Mouse (Mus musculus) G1E (cell line): ENCODE data around the gene Gabpb1. TPM values are rescaled to one million over a fixed set of nuclear protein-coding genes. Genes with fewer than 3 reads are reported as not detected.

Source experiments
- ATAC-seq: 2 replicates; pipeline ENCODE4 v1.8.0; 2016; ENCODE audit warnings: mild to moderate bottlenecking; ENCODE audit not compliant: insufficient number of reproducible peaks, poor library complexity, low FRiP score, severe bottlenecking; ENCODE audit errors: extremely low read depth
- DNase-seq: peaks from one replicate; pipeline ENCODE4 v3.0.0; 2012; ENCODE audit warnings: low spot score
- H3K27me3 ChIP-seq: 2 replicates; pipeline ENCODE4 v1.6.1; 2012; ENCODE audit warnings: mild to moderate bottlenecking, low read length, inconsistent platforms; ENCODE audit not compliant: insufficient read depth
- H3K36me3 ChIP-seq: replicated peaks from 2 replicates; pipeline ENCODE3; 2012; ENCODE audit warnings: mild to moderate bottlenecking, inconsistent platforms
- H3K4me1 ChIP-seq: 2 replicates; pipeline ENCODE4 v1.6.1; 2012; ENCODE audit warnings: low read depth, low read length, inconsistent platforms, mixed read lengths; ENCODE audit not compliant: insufficient read depth
- H3K4me3 ChIP-seq: 2 replicates; pipeline ENCODE4 v1.5.1; 2012; ENCODE audit warnings: low read depth, mild to moderate bottlenecking, inconsistent platforms, low read length, moderate library complexity, mixed read lengths
- H3K9me3 ChIP-seq: replicated peaks from 2 replicates; pipeline ENCODE4 v1.6.1; 2012; ENCODE audit warnings: inconsistent platforms
- CTCF ChIP-seq: IDR thresholded peaks from 2 replicates; pipeline ENCODE4 v1.5.1; 2012; ENCODE audit warnings: low read depth, low read length, inconsistent platforms, mixed read lengths
- GATA1 ChIP-seq: IDR thresholded peaks from 2 replicates; pipeline ENCODE4 v1.6.1; 2012; ENCODE audit warnings: borderline replicate concordance, low read length, inconsistent platforms, mixed read lengths
- GATA2 ChIP-seq: IDR thresholded peaks from 2 replicates; pipeline ENCODE4 v1.6.1; 2012; ENCODE audit warnings: low read depth, low read length, inconsistent platforms, borderline replicate concordance
- POLR2AphosphoS5 ChIP-seq: IDR thresholded peaks from 2 replicates; pipeline ENCODE4 v1.6.1; 2012; ENCODE audit warnings: low read depth, low read length, inconsistent platforms; ENCODE audit not compliant: insufficient replicate concordance
- TAL1 ChIP-seq: conservative IDR thresholded peaks from 2 replicates; pipeline ENCODE4 v1.6.1; 2012; ENCODE audit warnings: low read depth, low read length, inconsistent platforms, mixed read lengths
- polyA plus RNA-seq: library from polyadenylated mRNA; stranded (reverse); fragments of >175 nt; gene quantifications from 2 replicates; pipeline ENCODE4 v1.2.3, GENCODE M21; 2012
- total RNA-seq, 2 experiments: library from RNA; stranded (forward) in 1 of 2; stranded (reverse) in 1 of 2; fragments of 200-1000 nt in 1 of 2; fragments of >200 nt in 1 of 2; fragmentation: Nextera tagmentation in 1 of 2; gene quantifications; 2 replicates each; pipeline ENCODE4 v1.2.3; 2014 to 2017

The Gabpb1 gene
- total and polyA plus RNA-seq, 3 experiments, result 3.9 to 71.9 (median 26.2) TPM

GRCm38 (mm10) chr2:126584621-126585369 is 91.3 kb downstream of the Gabpb1 start:
- DNase-seq (no peak), ATAC-seq (no peak)
- H3K4me1 ChIP-seq, result no peaks in the 10 kb centered on the region
- no peaks in the 10 kb centered on the region for H3K9me3 ChIP-seq
- peaks cover 7% of the 10 kb centered on the region for H3K27me3 ChIP-seq
- H3K36me3 ChIP-seq, result no peaks in the 10 kb centered on the region
- no peak for TF ChIP-seq TAL1
- no peak for TF ChIP-seq POLR2AphosphoS5
- TF ChIP-seq GATA2, result no peak
- no peak for TF ChIP-seq GATA1
- TF ChIP-seq CTCF, result no peak
- no peak overlapping the region for H3K4me3 ChIP-seq

GRCm38 (mm10) chr2:126583960-126584359 is 92.2 kb downstream of the Gabpb1 start:
- TF ChIP-seq GATA1 (no peak), TAL1 (no peak)
- no peak for DNase-seq
- Histone ChIP-seq H3K4me3 (no peak overlapping the region), H3K9me3 (no peaks in the 10 kb centered on the region), H3K4me1 (no peaks in the 10 kb centered on the region), H3K36me3 (no peaks in the 10 kb centered on the region), H3K27me3 (peaks cover 7% of the 10 kb centered on the region)
- no peak for ATAC-seq

GRCm38 (mm10) chr2:126579282-126579681 is 96.9 kb downstream of the Gabpb1 start:
- ATAC-seq, result no peak
- H3K4me3 ChIP-seq, result no peak overlapping the region
- peaks cover 11% of the 10 kb centered on the region for H3K27me3 ChIP-seq
- DNase-seq, result no peak
- H3K9me3 ChIP-seq, result no peaks in the 10 kb centered on the region
- no peaks in the 10 kb centered on the region for H3K36me3 ChIP-seq
- no peaks in the 10 kb centered on the region for H3K4me1 ChIP-seq
- TF ChIP-seq CTCF (no peak), GATA1 (no peak), GATA2 (no peak), TAL1 (no peak), POLR2AphosphoS5 (no peak)

Other genes starting within 250 kb of the Gabpb1 start
- not detected in 2 replicates for gene Atp8b4, start 175.7 kb downstream of the Gabpb1 start, total RNA-seq (2014; fragmentation: Nextera tagmentation)
- under 0.01 and 0.06 TPM in 2 replicates for gene Atp8b4, start 175.7 kb downstream of the Gabpb1 start, total RNA-seq (2017)
- gene Atp8b4, start 175.7 kb downstream of the Gabpb1 start, polyA plus RNA-seq, result 0.01 and 0.02 TPM in 2 replicates
- not detected in 2 replicates for gene Slc27a2, start 123.9 kb downstream of the Gabpb1 start, total RNA-seq (2014; fragmentation: Nextera tagmentation)
- gene Slc27a2, start 123.9 kb downstream of the Gabpb1 start, total RNA-seq (2017), result 0.27 TPM in 1 of 2 replicates, not detected in the other
- gene Slc27a2, start 123.9 kb downstream of the Gabpb1 start, polyA plus RNA-seq, result not detected in 2 replicates
- gene Hdc, start 57.0 kb downstream of the Gabpb1 start, total RNA-seq (2014; fragmentation: Nextera tagmentation), result 17.9 and 21.5 TPM in 2 replicates
- gene Hdc, start 57.0 kb downstream of the Gabpb1 start, total RNA-seq (2017), result 42.0 and 49.8 TPM in 2 replicates
- gene Hdc, start 57.0 kb downstream of the Gabpb1 start, polyA plus RNA-seq, result 2.1 and 2.6 TPM in 2 replicates
- 72.1 and 81.5 TPM in 2 replicates for gene Usp8, start 31.0 kb upstream of the Gabpb1 start, total RNA-seq (2014; fragmentation: Nextera tagmentation)
- 40.5 and 52.2 TPM in 2 replicates for gene Usp8, start 31.0 kb upstream of the Gabpb1 start, total RNA-seq (2017)
- 15.5 and 19.4 TPM in 2 replicates for gene Usp8, start 31.0 kb upstream of the Gabpb1 start, polyA plus RNA-seq
- gene Usp50, start 107.1 kb upstream of the Gabpb1 start, total RNA-seq (2014; fragmentation: Nextera tagmentation), result not detected in 2 replicates
- 0.55 and 0.64 TPM in 2 replicates for gene Usp50, start 107.1 kb upstream of the Gabpb1 start, total RNA-seq (2017)
- 0.07 TPM in 2 replicates for gene Usp50, start 107.1 kb upstream of the Gabpb1 start, polyA plus RNA-seq
- gene Trpm7, start 199.9 kb upstream of the Gabpb1 start, total RNA-seq (2014; fragmentation: Nextera tagmentation), result 141 and 143 TPM in 2 replicates
- gene Trpm7, start 199.9 kb upstream of the Gabpb1 start, total RNA-seq (2017), result 92.2 and 107 TPM in 2 replicates
- 10.3 and 11.2 TPM in 2 replicates for gene Trpm7, start 199.9 kb upstream of the Gabpb1 start, polyA plus RNA-seq